Mouse (Mus musculus) liver (tissue): ENCODE measurements around the gene Fancm.
"Not testable (repeated sequence)": the region's sequence is repeated elsewhere in the genome, so short reads cannot be mapped to it uniquely, and the experiment has no call there.

ENCODE experiments used
- DNase-seq: peaks from one replicate; pipeline ENCODE4 v3.0.0-alpha.2; 2020; ENCODE audit warnings: mixed read lengths

Fancm gene

GRCm38 (mm10) chr12:65075085-65075732 lies at the start of gene Fancm:
TSS of gene Fancm (plus strand) at chr12:65075603.
- peak; percentile 92 for DNase-seq

- DNase-seq: no peak
Measured at GRCm38 (mm10) chr12:65035839-65036189, 39.6 kb upstream of the Fancm start.

- peak; percentile 92 for DNase-seq
Measured at GRCm38 (mm10) chr12:65036190-65036870, 39.1 kb upstream of the Fancm start, which contains the start of gene Prpf39. TSS of gene Prpf39 (plus strand) at chr12:65036333.

GRCm38 (mm10) chr12:65036892-65037545 lies 38.4 kb upstream of the Fancm start:
- peak; percentile 13 for DNase-seq

GRCm38 (mm10) chr12:65037546-65037937 lies 37.9 kb upstream of the Fancm start:
- no peak for DNase-seq

GRCm38 (mm10) chr12:65048799-65049198 lies 26.6 kb upstream of the Fancm start:
- no peak for DNase-seq

GRCm38 (mm10) chr12:65058203-65058602 lies 17.2 kb upstream of the Fancm start:
- no peak for DNase-seq

GRCm38 (mm10) chr12:65061082-65061481 lies 14.3 kb upstream of the Fancm start:
- DNase-seq: no peak

GRCm38 (mm10) chr12:65065241-65065640 lies 10.2 kb upstream of the Fancm start:
- no peak for DNase-seq

GRCm38 (mm10) chr12:65066234-65066633 lies 9.2 kb upstream of the Fancm start:
- no peak for DNase-seq

- DNase-seq: no peak
Measured at GRCm38 (mm10) chr12:65068409-65068808, 7.0 kb upstream of the Fancm start.

- no peak for DNase-seq
Measured at GRCm38 (mm10) chr12:65072911-65073610, 2.3 kb upstream of the Fancm start.

- DNase-seq: peak; percentile 98
Measured at GRCm38 (mm10) chr12:65073611-65074178, 1.7 kb upstream of the Fancm start, which contains the start of gene Fkbp3. TSS of gene Fkbp3 (minus strand) at chr12:65074007.

GRCm38 (mm10) chr12:65074651-65075050 lies 752 bp upstream of the Fancm start:
- DNase-seq: no peak

GRCm38 (mm10) chr12:65075733-65076310 lies 419 bp downstream of the Fancm start:
- DNase-seq: no peak

- DNase-seq: peak; percentile 10
Measured at GRCm38 (mm10) chr12:65076906-65077305, 1.5 kb downstream of the Fancm start.

GRCm38 (mm10) chr12:65108746-65109145 lies 33.3 kb downstream of the Fancm start:
- DNase-seq: no peak

GRCm38 (mm10) chr12:65111503-65111902 lies 36.1 kb downstream of the Fancm start:
- DNase-seq: no peak

- DNase-seq: no peak
Measured at GRCm38 (mm10) chr12:65112811-65113210, 37.4 kb downstream of the Fancm start.

- no peak for DNase-seq
Measured at GRCm38 (mm10) chr12:65113925-65114324, 38.5 kb downstream of the Fancm start.

- DNase-seq: not testable (repeated sequence)
Measured at GRCm38 (mm10) chr12:65114978-65115377, 39.6 kb downstream of the Fancm start.

GRCm38 (mm10) chr12:65118968-65119367 lies 43.6 kb downstream of the Fancm start:
- no peak for DNase-seq

GRCm38 (mm10) chr12:65119451-65119850 lies 44.0 kb downstream of the Fancm start:
- DNase-seq: no peak
